Mouse (Mus musculus) small intestine, adult 2 months (tissue): ENCODE measurements around the gene Ror1.

Experiments
- CTCF ChIP-seq: fragments of 200-500 bp; IDR thresholded peaks from 2 replicates; pipeline ENCODE4 v1.5.1; 2012; ENCODE audit warnings: low read depth, mild to moderate bottlenecking, control low read depth, inconsistent platforms, low read length, moderate library complexity, mixed read lengths; ENCODE audit not compliant: insufficient replicate concordance, insufficient read length; ENCODE audit errors: extremely low read depth
- POLR2A ChIP-seq: fragments of 200-500 bp; IDR thresholded peaks from 2 replicates; pipeline ENCODE4 v1.6.1; 2012; ENCODE audit warnings: low read depth, mild to moderate bottlenecking, control low read depth, inconsistent platforms, low read length, moderate library complexity

GRCm38 (mm10) chr4:100395407-100395806, 299.8 kb downstream of the Ror1 start:
- TF ChIP-seq CTCF: no peak
- no peak for TF ChIP-seq POLR2A
